Mouse (Mus musculus) ES-Bruce4 (cell line): Measurements from ENCODE around the gene Sytl1.

Experiments used
- CTCF ChIP-seq: IDR thresholded peaks from one replicate; pipeline ENCODE4 v1.8.1; 2011; ENCODE audit warnings: low read depth, low read length
- EP300 ChIP-seq: IDR thresholded peaks from 2 replicates; pipeline ENCODE4 v1.6.1; 2011; ENCODE audit warnings: low read depth, low read length; ENCODE audit not compliant: insufficient read depth
- POLR2A ChIP-seq: IDR thresholded peaks from one replicate; pipeline ENCODE4 v1.8.1; 2011; ENCODE audit warnings: low read length; ENCODE audit not compliant: insufficient read depth

GRCm38 (mm10) chr4:133204379-133204778 is 58.5 kb downstream of the Sytl1 start:
- TF ChIP-seq CTCF (no peak), EP300 (no peak), POLR2A (no peak)
